Mouse (Mus musculus) stomach, embryonic 15.5 days (tissue): Measurements from ENCODE around the gene Zfp553. TPM values are rescaled to one million over a fixed set of nuclear protein-coding genes. Genes with fewer than 3 reads are reported as not detected.

ENCODE experiments used
- ATAC-seq: fragments of 200-750 bp; cut with Nextera tagmentation; 2 replicates; pipeline ENCODE4 v1.8.0; 2017; ENCODE audit warnings: low read depth, moderate number of reproducible peaks, moderate TSS enrichment; ENCODE audit not compliant: insufficient read depth, low FRiP score
- H3K27ac ChIP-seq: fragments of 300-500 bp; sonication (generic); 2 replicates; pipeline ENCODE4 v1.5.1; 2015; ENCODE audit warnings: mild to moderate bottlenecking, inconsistent platforms
- H3K27me3 ChIP-seq: fragments of 300-500 bp; sonication (generic); replicated peaks from 2 replicates; pipeline ENCODE4 v1.6.1; 2015; ENCODE audit warnings: inconsistent platforms
- H3K36me3 ChIP-seq: fragments of 300-500 bp; sonication (generic); 2 replicates; pipeline ENCODE4 v1.6.1; 2015; ENCODE audit warnings: inconsistent platforms
- H3K4me1 ChIP-seq: fragments of 300-500 bp; sonication (generic); 2 replicates; pipeline ENCODE4 v1.6.1; 2015; ENCODE audit warnings: inconsistent platforms
- H3K4me2 ChIP-seq: fragments of 300-500 bp; sonication (generic); 2 replicates; pipeline ENCODE4 v1.6.1; 2015; ENCODE audit warnings: mild to moderate bottlenecking, inconsistent platforms
- H3K4me3 ChIP-seq: fragments of 300-500 bp; sonication (generic); replicated peaks from 2 replicates; pipeline ENCODE4 v1.5.1; 2015; ENCODE audit warnings: inconsistent platforms
- H3K9ac ChIP-seq: fragments of 300-500 bp; sonication (generic); 2 replicates; pipeline ENCODE4 v1.6.1; 2015; ENCODE audit warnings: inconsistent platforms
- H3K9me3 ChIP-seq: fragments of 300-500 bp; sonication (generic); 2 replicates; pipeline ENCODE4 v1.6.1; 2016; ENCODE audit warnings: inconsistent platforms
- WGBS: fragments of 180-500 bp; shearing (Covaris S2); methylation state at CpG from one replicate; pipeline ENCODE4 v1.1.7; 2015; 5-methylcytosine and 5-hydroxymethylcytosine counted together
- polyA plus RNA-seq: library from polyadenylated mRNA; unstranded; fragments of >200 nt; fragmentation: Nextera tagmentation; extraction: Ambion mirVana; gene quantifications from 2 replicates; pipeline ENCODE4 v1.2.1, GENCODE M21; 2015

Zfp553 gene
- polyA plus RNA-seq, 1 experiment from 2014 or later, result 33.9 TPM

DNA sequence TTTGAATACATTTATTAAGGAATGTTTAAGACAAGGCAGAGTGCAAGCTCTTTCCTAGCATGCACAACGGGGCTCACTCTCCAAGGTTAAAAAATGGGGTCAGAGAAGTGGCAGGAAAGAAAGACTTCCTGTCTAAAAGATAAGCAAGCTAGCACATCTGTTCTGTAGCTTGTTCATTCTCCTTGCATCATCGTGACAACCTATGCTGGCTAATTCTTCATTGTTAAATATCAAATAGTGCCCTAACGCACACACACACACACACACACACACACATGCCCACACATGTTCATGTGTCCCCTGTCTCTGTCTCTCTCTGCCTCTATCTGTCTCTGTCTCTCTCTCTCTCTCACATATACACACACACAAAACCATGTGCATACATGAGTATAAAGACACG lies 48.3 kb downstream of the Zfp553 start:
- no peak overlapping the region for H3K4me3 ChIP-seq
- H3K4me2 ChIP-seq, result no peak overlapping the region
- no peak overlapping the region for H3K9ac ChIP-seq
- H3K27ac ChIP-seq, result no peak overlapping the region
- H3K9me3 ChIP-seq, result no peaks in the 10 kb centered on the region
- no peaks in the 10 kb centered on the region for H3K4me1 ChIP-seq
- no peak for ATAC-seq
- WGBS, result 45% methylated on average over 4 of the region's 4 CpGs
- no peaks in the 10 kb centered on the region for H3K27me3 ChIP-seq
- H3K36me3 ChIP-seq, result no peaks in the 10 kb centered on the region

DNA sequence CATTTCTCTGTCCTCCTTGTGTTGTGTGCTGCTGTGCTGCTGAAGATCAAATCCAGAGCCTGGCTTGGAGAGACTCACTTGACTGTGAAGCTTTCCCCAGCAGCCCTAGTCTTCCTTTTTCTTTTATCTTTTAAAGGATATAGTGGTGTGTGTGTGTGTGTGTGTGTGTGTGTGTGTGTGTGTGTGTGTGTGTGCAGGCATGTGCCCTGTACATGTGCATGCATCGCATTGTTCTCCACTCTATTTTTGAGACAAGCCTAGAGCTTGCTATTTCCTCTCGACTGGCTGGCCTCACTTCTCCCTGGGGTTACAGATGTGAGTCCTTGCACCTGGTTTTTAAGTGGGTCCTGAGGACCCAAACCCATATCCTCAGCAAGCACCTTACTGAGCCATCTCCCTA lies 49.3 kb downstream of the Zfp553 start:
- H3K9me3 ChIP-seq, result no peaks in the 10 kb centered on the region
- H3K4me3 ChIP-seq, result no peak overlapping the region
- H3K4me2 ChIP-seq, result no peak overlapping the region
- WGBS, result 80% methylated on average over 2 of the region's 2 CpGs
- no peak overlapping the region for H3K9ac ChIP-seq
- H3K27me3 ChIP-seq, result no peaks in the 10 kb centered on the region
- no peak overlapping the region for H3K27ac ChIP-seq
- ATAC-seq, result no peak
- no peaks in the 10 kb centered on the region for H3K36me3 ChIP-seq
- no peaks in the 10 kb centered on the region for H3K4me1 ChIP-seq

DNA sequence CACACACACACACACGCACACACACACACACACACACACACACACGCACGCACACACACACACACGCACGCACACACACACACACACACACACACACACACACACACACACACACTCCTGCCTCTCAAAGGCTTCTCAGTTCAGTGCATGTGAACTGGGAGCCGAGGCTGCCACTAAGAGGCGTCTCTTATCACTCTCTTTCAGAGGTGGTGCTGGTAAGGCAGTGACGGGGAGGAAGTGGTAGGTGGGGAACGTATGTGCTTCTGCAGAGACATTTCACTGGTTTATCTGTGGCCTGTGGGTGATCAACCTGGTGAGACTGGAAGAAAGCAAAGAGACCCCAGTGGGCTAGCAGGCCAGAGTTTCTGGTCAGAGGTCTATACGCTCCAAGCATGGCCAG lies 52.3 kb downstream of the Zfp553 start:
- 61% methylated on average over 7 of the region's 10 CpGs for WGBS
- no peaks in the 10 kb centered on the region for H3K27me3 ChIP-seq
- no peak overlapping the region for H3K4me2 ChIP-seq
- H3K9ac ChIP-seq, result no peak overlapping the region
- H3K9me3 ChIP-seq, result no peaks in the 10 kb centered on the region
- H3K4me1 ChIP-seq, result no peaks in the 10 kb centered on the region
- no peaks in the 10 kb centered on the region for H3K36me3 ChIP-seq
- no peak overlapping the region for H3K4me3 ChIP-seq
- no peak for ATAC-seq
- H3K27ac ChIP-seq, result no peak overlapping the region

Other genes starting within 250 kb of the Zfp553 start
- gene Mvp, start 218.4 kb upstream of the Zfp553 start, polyA plus RNA-seq, result 27.2 and 29.1 TPM in 2 replicates
- gene Pagr1b, start 216.6 kb upstream of the Zfp553 start, polyA plus RNA-seq, result 1.0 TPM in 1 of 2 replicates, not detected in the other
- 33.1 and 62.5 TPM in 2 replicates for gene Pagr1a, start 215.7 kb upstream of the Zfp553 start, polyA plus RNA-seq
- 25.0 and 63.8 TPM in 2 replicates for gene Gm42742, start 212.0 kb upstream of the Zfp553 start, polyA plus RNA-seq
- gene Prrt2, start 211.8 kb upstream of the Zfp553 start, polyA plus RNA-seq, result 5.9 and 8.1 TPM in 2 replicates
- gene Maz, start 206.0 kb upstream of the Zfp553 start, polyA plus RNA-seq, result 67.7 and 69.7 TPM in 2 replicates
- 93.5 and 101 TPM in 2 replicates for gene Kif22, start 190.6 kb upstream of the Zfp553 start, polyA plus RNA-seq
- gene Zg16, start 145.7 kb upstream of the Zfp553 start, polyA plus RNA-seq, result 14.5 and 34.1 TPM in 2 replicates
- gene AI467606, start 141.7 kb upstream of the Zfp553 start, polyA plus RNA-seq, result 4.7 and 5.0 TPM in 2 replicates
- gene Qprt, start 110.8 kb upstream of the Zfp553 start, polyA plus RNA-seq, result 6.1 and 7.4 TPM in 2 replicates
- 0.64 and 1.0 TPM in 2 replicates for gene Spn, start 95.2 kb upstream of the Zfp553 start, polyA plus RNA-seq
- gene Cd2bp2, start 37.0 kb upstream of the Zfp553 start, polyA plus RNA-seq, result 44.1 and 46.6 TPM in 2 replicates
- gene Tbc1d10b, start 24.6 kb upstream of the Zfp553 start, polyA plus RNA-seq, result 24.3 and 24.4 TPM in 2 replicates
- 18.6 and 31.0 TPM in 2 replicates for gene Mylpf, start 24.2 kb upstream of the Zfp553 start, polyA plus RNA-seq
- 17.7 and 19.2 TPM in 2 replicates for gene Sept1, start 69 bp downstream of the Zfp553 start, polyA plus RNA-seq
- 57.9 and 63.1 TPM in 2 replicates for gene Zfp771, start 11.2 kb downstream of the Zfp553 start, polyA plus RNA-seq
- gene Dctpp1, start 27.6 kb downstream of the Zfp553 start, polyA plus RNA-seq, result 164 and 181 TPM in 2 replicates
- gene Sephs2, start 41.0 kb downstream of the Zfp553 start, polyA plus RNA-seq, result 139 and 163 TPM in 2 replicates
- gene Itgal, start 63.2 kb downstream of the Zfp553 start, polyA plus RNA-seq, result 2.7 TPM in 2 replicates
- gene Zfp768, start 112.5 kb downstream of the Zfp553 start, polyA plus RNA-seq, result 13.1 and 17.4 TPM in 2 replicates
- 9.0 and 9.6 TPM in 2 replicates for gene Zfp747, start 143.0 kb downstream of the Zfp553 start, polyA plus RNA-seq
- gene 9130019O22Rik, start 154.1 kb downstream of the Zfp553 start, polyA plus RNA-seq, result 5.5 and 6.3 TPM in 2 replicates
- 6.3 and 6.5 TPM in 2 replicates for gene E430018J23Rik, start 160.6 kb downstream of the Zfp553 start, polyA plus RNA-seq
- gene Zfp764, start 173.8 kb downstream of the Zfp553 start, polyA plus RNA-seq, result 7.6 and 8.8 TPM in 2 replicates
- gene Zfp688, start 189.0 kb downstream of the Zfp553 start, polyA plus RNA-seq, result 22.0 and 23.6 TPM in 2 replicates
- gene Zfp689, start 216.1 kb downstream of the Zfp553 start, polyA plus RNA-seq, result 5.7 and 7.2 TPM in 2 replicates
- gene Prr14, start 226.6 kb downstream of the Zfp553 start, polyA plus RNA-seq, result 38.6 and 38.8 TPM in 2 replicates
- 12.2 and 13.8 TPM in 2 replicates for gene Fbrs, start 246.1 kb downstream of the Zfp553 start, polyA plus RNA-seq